Mouse (Mus musculus) thymus, postnatal 0 days (tissue): ENCODE measurements around the gene Gm21830. TPM values are rescaled to one million over a fixed set of nuclear protein-coding genes. Genes with fewer than 3 reads are reported as not detected.
"Not testable (repeated sequence)": the region's sequence is repeated elsewhere in the genome, so short reads cannot be mapped to it uniquely, and the experiment has no call there.

Experiments used
- DNase-seq: peaks from one replicate; pipeline ENCODE4 v3.0.0-alpha.2; 2015; ENCODE audit warnings: low spot score
- polyA plus RNA-seq: library from polyadenylated mRNA; unstranded; fragments of >200 nt; fragmentation: Nextera tagmentation; extraction: Ambion mirVana; gene quantifications from 2 replicates; pipeline ENCODE4 v1.2.1, GENCODE M21; 2015

Gm21830 gene
- polyA plus RNA-seq = not detected in 2 replicates

DNA sequence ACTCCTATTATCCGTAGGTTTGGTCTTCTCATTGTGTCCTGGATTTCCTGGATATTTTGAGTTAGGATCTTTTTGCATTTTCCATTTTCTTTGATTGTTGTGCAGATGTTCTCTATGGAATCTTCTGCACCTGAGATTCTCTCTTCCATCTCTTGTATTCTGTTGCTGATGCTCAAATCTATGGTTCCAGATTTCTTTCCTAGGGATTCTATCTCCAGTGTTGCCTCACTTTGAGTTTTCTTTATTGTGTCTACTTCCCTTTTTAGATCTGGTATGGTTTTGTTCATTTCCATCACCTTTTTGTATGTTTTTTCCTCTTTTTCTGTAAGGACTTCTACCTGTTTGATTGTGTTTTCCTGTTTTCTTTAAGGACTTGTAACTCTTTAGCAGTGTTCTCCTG is at the start of gene Gm21830:
Gm21830 (plus strand) TSS at position 301 of the 400 bp plus-strand sequence.
- DNase-seq = not testable (repeated sequence)

GRCm38 (mm10) chr2:67364506-67364905 is 49.0 kb upstream of the Gm21830 start:
- DNase-seq = no peak

- no peak for DNase-seq
These were observed 35.0 kb upstream of the Gm21830 start for GRCm38 (mm10) chr2:67378504-67378903.

DNA sequence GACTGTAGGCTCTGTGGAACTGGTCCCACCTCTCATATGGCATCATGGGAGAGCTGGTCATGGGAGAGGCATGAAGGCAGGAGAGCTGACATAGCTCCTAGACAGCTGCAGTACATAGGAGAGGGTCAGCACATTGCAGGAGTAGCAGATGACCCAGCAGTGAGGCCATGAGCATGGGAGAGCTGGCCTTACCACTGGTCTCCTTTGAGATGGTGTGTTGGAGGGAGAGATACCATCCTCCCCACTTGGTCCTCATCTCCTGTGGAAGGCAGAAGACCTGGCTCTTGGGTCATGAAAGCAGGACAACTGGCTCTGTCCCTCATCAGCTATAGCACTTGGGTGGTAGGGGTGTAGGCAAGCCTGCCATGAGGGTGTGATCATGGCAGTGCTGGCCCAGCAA is 7.3 kb downstream of the Gm21830 start:
- DNase-seq = no peak

DNA sequence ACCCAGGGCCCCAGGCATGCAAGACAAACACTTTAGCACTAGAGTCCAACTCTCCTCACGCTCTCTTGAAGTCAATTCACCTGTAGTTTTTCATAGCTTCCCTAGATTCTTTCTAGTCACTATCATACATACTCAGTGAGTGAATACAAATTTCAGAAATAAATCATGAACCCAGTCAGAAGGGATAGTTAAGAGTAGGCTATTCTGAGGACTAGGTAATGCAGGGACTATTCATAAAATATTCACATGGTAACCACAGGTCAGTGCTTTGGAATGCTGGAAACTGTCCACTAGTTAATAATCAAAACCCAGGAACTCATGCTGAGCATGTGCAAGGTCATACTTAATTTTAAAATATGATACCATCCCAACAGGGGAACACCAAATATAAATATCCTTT is 9.3 kb downstream of the Gm21830 start:
- no peak for DNase-seq

- no peak for DNase-seq
These were observed 19.6 kb downstream of the Gm21830 start, which contains the start of gene Gm26727 for GRCm38 (mm10) chr2:67433081-67433480. Gene Gm26727, minus strand, starts transcription at chr2:67433181.

DNA sequence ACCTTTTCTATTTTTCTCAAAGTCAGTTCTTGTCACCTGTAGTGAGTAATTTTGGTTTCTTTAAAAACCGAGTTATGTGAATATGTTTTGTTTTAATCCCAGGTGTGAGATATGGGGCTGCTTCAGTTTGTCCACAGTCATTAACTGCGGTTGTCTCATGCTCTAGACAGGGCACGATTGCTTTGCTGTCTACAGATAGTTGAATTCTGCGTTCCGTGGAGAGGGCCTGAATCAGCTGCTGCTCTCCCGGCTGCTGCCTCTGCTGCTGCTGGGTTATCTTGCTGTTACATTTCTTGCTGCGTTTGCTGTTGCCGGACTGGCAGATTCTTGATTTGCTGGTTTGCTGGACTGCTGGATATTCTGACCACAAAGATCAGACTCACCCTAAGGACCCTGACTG is 24.8 kb downstream of the Gm21830 start:
- no peak for DNase-seq

GRCm38 (mm10) chr2:67445780-67446179 is 32.3 kb downstream of the Gm21830 start, which contains the start of gene Xirp2:
Gene Xirp2, plus strand, starts transcription at chr2:67446002.
- DNase-seq = no peak

DNA sequence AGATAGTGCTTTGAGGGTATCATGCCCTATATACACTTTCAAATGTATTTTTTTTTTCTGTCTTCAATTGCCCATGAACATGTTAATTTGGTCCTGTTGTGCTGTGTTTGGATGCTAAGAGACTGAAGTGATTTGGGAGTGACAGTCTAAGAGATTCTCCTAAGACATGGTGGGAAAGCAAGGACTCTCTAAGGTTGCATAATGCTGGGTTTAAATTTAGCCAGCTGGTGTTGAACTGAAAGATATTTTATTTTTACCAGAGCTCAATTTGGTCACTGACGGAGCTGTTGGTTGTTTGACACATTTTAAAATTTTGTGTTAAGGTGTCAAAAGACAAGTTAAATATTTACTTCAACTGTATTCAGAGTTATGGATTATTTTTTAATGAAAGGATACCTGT is 33.2 kb downstream of the Gm21830 start:
- no peak for DNase-seq

GRCm38 (mm10) chr2:67447206-67447605 is 33.7 kb downstream of the Gm21830 start:
- DNase-seq = no peak

DNA sequence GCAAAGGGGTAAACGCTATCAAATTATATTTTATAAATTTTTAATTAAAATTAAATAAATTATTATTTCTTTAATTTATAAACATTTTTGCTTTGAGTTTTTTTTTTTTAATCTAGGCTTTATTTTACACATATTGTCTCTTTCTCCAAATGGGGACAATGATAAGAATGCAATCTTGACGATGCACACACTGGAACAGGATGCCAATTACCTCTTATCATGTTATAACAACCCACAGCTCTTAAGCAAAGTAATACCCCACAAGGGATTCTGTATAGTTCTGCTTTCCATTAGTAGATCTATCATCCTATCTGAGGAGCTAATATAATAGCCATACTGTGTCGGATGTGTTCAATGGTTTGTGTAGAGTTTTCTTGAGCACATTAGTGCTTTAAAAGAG is 47.3 kb downstream of the Gm21830 start:
- DNase-seq = no peak

DNA sequence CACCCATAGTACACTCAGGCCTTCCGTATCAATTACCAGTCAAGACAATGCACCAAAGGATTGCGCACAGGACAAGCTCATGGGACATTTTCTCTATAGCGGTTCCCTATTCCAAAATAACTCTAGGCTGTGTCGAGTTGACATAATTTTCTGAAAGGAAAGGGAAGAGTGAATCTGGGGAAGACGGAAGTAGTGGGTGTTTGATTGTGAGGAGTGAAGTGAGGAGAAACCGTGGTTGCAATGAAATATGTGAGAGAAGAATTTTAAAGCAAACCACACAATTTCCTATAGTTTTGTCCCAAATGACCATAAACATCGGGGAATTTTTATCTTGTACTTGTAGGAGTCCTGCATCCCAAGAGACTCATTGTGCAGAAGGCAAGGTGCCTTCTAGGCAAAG is 53.5 kb downstream of the Gm21830 start:
- DNase-seq = no peak

DNA sequence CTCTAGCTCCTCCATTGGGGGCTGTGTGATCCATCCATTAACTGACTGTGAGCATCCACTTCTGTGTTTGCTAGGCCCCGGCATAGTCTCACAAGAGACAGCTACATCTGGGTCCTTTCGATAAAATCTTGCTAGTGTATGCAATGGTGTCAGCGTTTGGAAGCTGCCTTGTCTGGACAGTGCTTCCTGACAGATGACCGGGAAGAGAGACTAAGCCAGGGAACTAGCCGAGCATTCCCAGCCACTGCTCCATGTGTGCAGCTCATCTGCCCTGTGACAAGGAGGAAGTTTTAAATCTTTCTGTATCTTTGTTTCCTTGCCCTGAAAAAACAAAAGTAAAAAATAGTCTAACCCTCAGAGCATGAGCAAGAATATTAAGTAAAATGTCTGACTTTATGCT is 56.5 kb downstream of the Gm21830 start:
- DNase-seq = not testable (repeated sequence)

- DNase-seq = peak; percentile 24
These were observed 64.2 kb downstream of the Gm21830 start for GRCm38 (mm10) chr2:67477753-67478152.

GRCm38 (mm10) chr2:67481051-67481450 is 67.5 kb downstream of the Gm21830 start:
- no peak for DNase-seq

Other genes starting within 250 kb of the Gm21830 start
- not detected in 2 replicates for gene Gm26727, start 19.5 kb downstream of the Gm21830 start, polyA plus RNA-seq
- gene Xirp2, start 32.3 kb downstream of the Gm21830 start, polyA plus RNA-seq = 0.01 TPM in 1 of 2 replicates, not detected in the other
- 0.18 and 0.48 TPM in 2 replicates for gene B3galt1, start 152.1 kb downstream of the Gm21830 start, polyA plus RNA-seq